Mouse (Mus musculus): ENCODE measurements around the gene Birc5. TPM values are rescaled to one million over a fixed set of nuclear protein-coding genes. Genes with fewer than 3 reads are reported as not detected.
A peak's percentile ranks its signal among the peaks of the same experiment; 100 is the strongest.

Birc5 gene
- polyA plus RNA-seq, 1 experiment from 2014 or later: 352 TPM

GRCm38 (mm10) chr11:117843434-117843833 is 5.6 kb upstream of the Birc5 start:
- Histone ChIP-seq H3K27me3 (no peaks in the 10 kb centered on the region), H3K9me3 (no peaks in the 10 kb centered on the region), H3K36me3 (no peaks in the 10 kb centered on the region), H3K27ac (no peak overlapping the region), H3K4me3 (no peak overlapping the region), H3K4me2 (no peak overlapping the region), H3K9ac (no peak overlapping the region), H3K4me1 (peaks cover 12% of the 10 kb centered on the region)
- no peak for ATAC-seq (ENCODE audit: borderline replicate concordance, extremely low read depth, low FRiP score, low TSS enrichment)
- 82% methylated on average over 2 of the region's 2 CpGs for WGBS

GRCm38 (mm10) chr11:117844997-117845396 is 4.1 kb upstream of the Birc5 start:
- Histone ChIP-seq H3K27ac (peak overlapping the region; percentile 25; the same call in 1 of the 2 replicates), H3K9ac (no peak overlapping the region), H3K27me3 (no peaks in the 10 kb centered on the region), H3K4me2 (no peak overlapping the region), H3K36me3 (no peaks in the 10 kb centered on the region), H3K9me3 (no peaks in the 10 kb centered on the region), H3K4me1 (peaks cover 19% of the 10 kb centered on the region), H3K4me3 (no peak overlapping the region)
- 45% methylated on average over 2 of the region's 2 CpGs for WGBS
- no peak for ATAC-seq (ENCODE audit: borderline replicate concordance, extremely low read depth, low FRiP score, low TSS enrichment)

GRCm38 (mm10) chr11:117845651-117846050 is 3.4 kb upstream of the Birc5 start:
- H3K9me3 ChIP-seq: no peaks in the 10 kb centered on the region
- no peak overlapping the region for H3K9ac ChIP-seq
- H3K36me3 ChIP-seq: no peaks in the 10 kb centered on the region
- 71% methylated on average over 2 of the region's 2 CpGs for WGBS
- no peaks in the 10 kb centered on the region for H3K27me3 ChIP-seq
- H3K4me1 ChIP-seq: peaks cover 25% of the 10 kb centered on the region
- ATAC-seq (ENCODE audit: borderline replicate concordance, extremely low read depth, low FRiP score, low TSS enrichment): no peak
- H3K27ac ChIP-seq: no peak overlapping the region
- H3K4me2 ChIP-seq: no peak overlapping the region
- no peak overlapping the region for H3K4me3 ChIP-seq

GRCm38 (mm10) chr11:117846640-117847039 is 2.4 kb upstream of the Birc5 start:
- no peak for ATAC-seq (ENCODE audit: borderline replicate concordance, extremely low read depth, low FRiP score, low TSS enrichment)

GRCm38 (mm10) chr11:117847593-117848215 is 1.3 kb upstream of the Birc5 start:
- Histone ChIP-seq H3K27me3 (no peaks in the 10 kb centered on the region), H3K27ac (peak overlapping the region; percentile 99), H3K9me3 (no peaks in the 10 kb centered on the region), H3K4me1 (peaks cover 30% of the 10 kb centered on the region), H3K4me3 (peak overlapping the region; percentile 79), H3K4me2 (peak overlapping the region; percentile 85), H3K9ac (peak overlapping the region; percentile 93; the same call in 1 of the 2 replicates), H3K36me3 (peaks cover 15% of the 10 kb centered on the region)
- no peak for ATAC-seq (ENCODE audit: borderline replicate concordance, extremely low read depth, low FRiP score, low TSS enrichment)
- WGBS: 72% methylated on average over 7 of the region's 7 CpGs

More at GRCm38 (mm10) chr11:117846640-117847039, 2.4 kb upstream of the Birc5 start:
- Histone ChIP-seq H3K4me1 (peaks cover 30% of the 10 kb centered on the region), H3K27me3 (no peaks in the 10 kb centered on the region), H3K9ac (no peak overlapping the region), H3K9me3 (no peaks in the 10 kb centered on the region), H3K36me3 (peaks cover 6% of the 10 kb centered on the region; the same call in 1 of the 2 replicates), H3K27ac (no peak overlapping the region), H3K4me2 (no peak overlapping the region), H3K4me3 (no peak overlapping the region)
- WGBS: 47% methylated on average over 5 of the region's 5 CpGs

- Histone ChIP-seq H3K9me3 (no peaks in the 10 kb centered on the region), H3K27me3 (no peaks in the 10 kb centered on the region), H3K36me3 (peaks cover 23% of the 10 kb centered on the region), H3K4me3 (peak overlapping the region; percentile 79), H3K9ac (peak overlapping the region; percentile 93), H3K27ac (peak overlapping the region; percentile 99), H3K4me1 (peaks cover 30% of the 10 kb centered on the region), H3K4me2 (peak overlapping the region; percentile 85)
- WGBS: 4% methylated on average over 19 of the region's 19 CpGs
- ATAC-seq (ENCODE audit: borderline replicate concordance, extremely low read depth, low FRiP score, low TSS enrichment): peak; percentile 85
These were observed 623 bp upstream of the Birc5 start for GRCm38 (mm10) chr11:117848271-117848984.

- Histone ChIP-seq H3K9me3 (no peaks in the 10 kb centered on the region), H3K4me2 (no peak overlapping the region), H3K27ac (no peak overlapping the region), H3K36me3 (peaks cover 65% of the 10 kb centered on the region), H3K4me3 (no peak overlapping the region), H3K4me1 (peaks cover 24% of the 10 kb centered on the region), H3K27me3 (no peaks in the 10 kb centered on the region), H3K9ac (no peak overlapping the region)
- ATAC-seq (ENCODE audit: borderline replicate concordance, extremely low read depth, low FRiP score, low TSS enrichment): no peak
- 80% methylated on average over 3 of the region's 3 CpGs for WGBS
These were observed 3.8 kb downstream of the Birc5 start for GRCm38 (mm10) chr11:117852875-117853274.

- Histone ChIP-seq H3K4me2 (no peak overlapping the region), H3K4me3 (no peak overlapping the region), H3K27me3 (peaks cover 5% of the 10 kb centered on the region), H3K9ac (no peak overlapping the region), H3K36me3 (peaks cover 65% of the 10 kb centered on the region), H3K9me3 (no peaks in the 10 kb centered on the region), H3K4me1 (peaks cover 17% of the 10 kb centered on the region), H3K27ac (no peak overlapping the region)
- ATAC-seq (ENCODE audit: borderline replicate concordance, extremely low read depth, low FRiP score, low TSS enrichment): no peak
- 84% methylated on average over 9 of the region's 9 CpGs for WGBS
These were observed 5.2 kb downstream of the Birc5 start for GRCm38 (mm10) chr11:117854241-117854640.

- no peaks in the 10 kb centered on the region for H3K9me3 ChIP-seq
- H3K27ac ChIP-seq: no peak overlapping the region
- WGBS: 92% methylated on average over 5 of the region's 5 CpGs
- no peak overlapping the region for H3K9ac ChIP-seq
- H3K27me3 ChIP-seq: peaks cover 16% of the 10 kb centered on the region
- H3K4me3 ChIP-seq: no peak overlapping the region
- no peak for ATAC-seq (ENCODE audit: borderline replicate concordance, extremely low read depth, low FRiP score, low TSS enrichment)
- no peak overlapping the region for H3K4me2 ChIP-seq
- peaks cover 65% of the 10 kb centered on the region for H3K36me3 ChIP-seq
- peaks cover 9% of the 10 kb centered on the region for H3K4me1 ChIP-seq
These were observed 6.3 kb downstream of the Birc5 start for GRCm38 (mm10) chr11:117855360-117855759.

GRCm38 (mm10) chr11:117855975-117856374 is 6.9 kb downstream of the Birc5 start:
- no peak overlapping the region for H3K9ac ChIP-seq
- H3K27ac ChIP-seq: no peak overlapping the region
- H3K4me3 ChIP-seq: no peak overlapping the region
- ATAC-seq (ENCODE audit: borderline replicate concordance, extremely low read depth, low FRiP score, low TSS enrichment): no peak
- peaks cover 22% of the 10 kb centered on the region for H3K27me3 ChIP-seq
- no peak overlapping the region for H3K4me2 ChIP-seq
- peaks cover 8% of the 10 kb centered on the region for H3K4me1 ChIP-seq
- WGBS: 72% methylated on average over 1 of the region's 1 CpGs
- H3K36me3 ChIP-seq: peaks cover 63% of the 10 kb centered on the region
- H3K9me3 ChIP-seq: no peaks in the 10 kb centered on the region

GRCm38 (mm10) chr11:117857462-117857861 is 8.4 kb downstream of the Birc5 start:
- no peak overlapping the region for H3K4me2 ChIP-seq
- no peaks in the 10 kb centered on the region for H3K9me3 ChIP-seq
- 96% methylated on average over 10 of the region's 10 CpGs for WGBS
- ATAC-seq (ENCODE audit: borderline replicate concordance, extremely low read depth, low FRiP score, low TSS enrichment): no peak
- peaks cover 52% of the 10 kb centered on the region for H3K36me3 ChIP-seq
- H3K4me3 ChIP-seq: no peak overlapping the region
- H3K9ac ChIP-seq: no peak overlapping the region
- H3K4me1 ChIP-seq: peaks cover 5% of the 10 kb centered on the region; the same call in 1 of the 2 replicates
- H3K27me3 ChIP-seq: peaks cover 36% of the 10 kb centered on the region
- H3K27ac ChIP-seq: no peak overlapping the region

GRCm38 (mm10) chr11:117858392-117858791 is 9.3 kb downstream of the Birc5 start:
- peaks cover 42% of the 10 kb centered on the region for H3K27me3 ChIP-seq
- WGBS: 47% methylated on average over 3 of the region's 3 CpGs
- ATAC-seq (ENCODE audit: borderline replicate concordance, extremely low read depth, low FRiP score, low TSS enrichment): no peak

More at GRCm38 (mm10) chr11:117858392-117858791, 9.3 kb downstream of the Birc5 start:
- Histone ChIP-seq H3K9me3 (no peaks in the 10 kb centered on the region), H3K36me3 (peaks cover 42% of the 10 kb centered on the region), H3K27ac (no peak overlapping the region), H3K9ac (no peak overlapping the region), H3K4me1 (peaks cover 5% of the 10 kb centered on the region; the same call in 1 of the 2 replicates), H3K4me3 (no peak overlapping the region), H3K4me2 (no peak overlapping the region)

Measured in lung, embryonic 15.5 days (tissue).